Mouse (Mus musculus) embryonic facial prominence, embryonic 13.5 days (tissue): ENCODE results near the gene Fxr1. TPM values are rescaled to one million over a fixed set of nuclear protein-coding genes. Genes with fewer than 3 reads are reported as not detected.
"Not testable (repeated sequence)": the region's sequence is repeated elsewhere in the genome, so short reads cannot be mapped to it uniquely, and the experiment has no call there.

Experiments used
- ATAC-seq: fragments of 200-750 bp; cut with Nextera tagmentation; 2 replicates; pipeline ENCODE4 v1.8.0; 2017; ENCODE audit warnings: low read depth; ENCODE audit not compliant: insufficient number of reproducible peaks, insufficient read depth, low FRiP score, low TSS enrichment
- H3K27ac ChIP-seq: fragments of 300-500 bp; sonication (generic); 2 replicates; pipeline ENCODE4 v1.5.1; 2015; ENCODE audit warnings: moderate library complexity, mild to moderate bottlenecking, inconsistent platforms
- H3K27me3 ChIP-seq: fragments of 300-500 bp; sonication (generic); 2 replicates; pipeline ENCODE4 v1.6.1; 2015; ENCODE audit warnings: mild to moderate bottlenecking, inconsistent platforms
- H3K36me3 ChIP-seq: fragments of 300-500 bp; sonication (generic); 2 replicates; pipeline ENCODE4 v1.6.1; 2015; ENCODE audit warnings: mild to moderate bottlenecking, inconsistent platforms
- H3K4me1 ChIP-seq: fragments of 300-500 bp; sonication (generic); 2 replicates; pipeline ENCODE4 v1.6.1; 2015; ENCODE audit warnings: inconsistent platforms
- H3K4me2 ChIP-seq: fragments of 300-500 bp; sonication (generic); 2 replicates; pipeline ENCODE4 v1.6.1; 2015; ENCODE audit warnings: moderate library complexity, mild to moderate bottlenecking, inconsistent platforms
- H3K4me3 ChIP-seq: fragments of 300-500 bp; sonication (generic); 2 replicates; pipeline ENCODE4 v1.5.1; 2015; ENCODE audit warnings: mild to moderate bottlenecking, inconsistent platforms
- H3K9ac ChIP-seq: fragments of 300-500 bp; sonication (generic); 2 replicates; pipeline ENCODE4 v1.6.1; 2015; ENCODE audit warnings: mild to moderate bottlenecking, inconsistent platforms
- H3K9me3 ChIP-seq: fragments of 300-500 bp; sonication (generic); 2 replicates; pipeline ENCODE4 v1.6.1; 2016; ENCODE audit warnings: inconsistent platforms
- WGBS: fragments of 180-500 bp; shearing (Covaris S2); methylation state at CpG from one replicate; pipeline ENCODE4 v1.1.7; 2015; ENCODE audit warnings: mixed read lengths; 5-methylcytosine and 5-hydroxymethylcytosine counted together
- polyA plus RNA-seq: library from polyadenylated mRNA; unstranded; fragments of >200 nt; fragmentation: Nextera tagmentation; extraction: Ambion mirVana; gene quantifications from 2 replicates; pipeline ENCODE4 v1.2.1, GENCODE M21; 2015

Gene Fxr1
- polyA plus RNA-seq, 1 experiment from 2014 or later, result 61.9 TPM

- H3K36me3 ChIP-seq, result peaks cover 29% of the 10 kb centered on the region
- H3K4me3 ChIP-seq, ATAC-seq, H3K4me2 ChIP-seq, H3K9me3 ChIP-seq, H3K27ac ChIP-seq, H3K4me1 ChIP-seq, H3K9ac ChIP-seq, H3K27me3 ChIP-seq: not testable (repeated sequence)
- 94% methylated on average over 7 of the region's 7 CpGs for WGBS
These were observed 49.2 kb downstream of the Fxr1 start for GRCm38 (mm10) chr3:34068943-34069342.

- Histone ChIP-seq H3K4me2 (no peak overlapping the region), H3K36me3 (peaks cover 34% of the 10 kb centered on the region), H3K4me3 (no peak overlapping the region), H3K27me3 (no peaks in the 10 kb centered on the region), H3K4me1 (no peaks in the 10 kb centered on the region), H3K9ac (no peak overlapping the region), H3K27ac (no peak overlapping the region), H3K9me3 (no peaks in the 10 kb centered on the region)
- 90% methylated on average over 6 of the region's 6 CpGs for WGBS
- no peak for ATAC-seq
These were observed 53.0 kb downstream of the Fxr1 start for GRCm38 (mm10) chr3:34072726-34073125.

- Histone ChIP-seq H3K9me3 (no peaks in the 10 kb centered on the region), H3K4me1 (peaks cover 11% of the 10 kb centered on the region), H3K36me3 (peaks cover 34% of the 10 kb centered on the region), H3K27me3 (no peaks in the 10 kb centered on the region), H3K4me2 (no peak overlapping the region), H3K4me3 (no peak overlapping the region), H3K27ac (no peak overlapping the region), H3K9ac (no peak overlapping the region)
- no peak for ATAC-seq
- WGBS, result 82% methylated on average over 6 of the region's 6 CpGs
These were observed 56.5 kb downstream of the Fxr1 start for GRCm38 (mm10) chr3:34076058-34076759.

- H3K4me2 ChIP-seq, result peak within 1 kb of the TSS; percentile 64
- peaks cover 6% of the 10 kb centered on the region; the same call in 1 of the 2 replicates for H3K36me3 ChIP-seq
- ATAC-seq, result peak; percentile 81
- H3K4me3 ChIP-seq, result peak within 1 kb of the TSS; percentile 81
- no peaks in the 10 kb centered on the region for H3K9me3 ChIP-seq
- H3K27me3 ChIP-seq, result no peaks in the 10 kb centered on the region
- peak within 1 kb of the TSS; percentile 74; the same call in 1 of the 2 replicates for H3K27ac ChIP-seq
- H3K9ac ChIP-seq, result peak within 1 kb of the TSS; percentile 86
- H3K4me1 ChIP-seq, result peaks cover 16% of the 10 kb centered on the region
- WGBS, result 1% methylated on average over 50 of the region's 50 CpGs
These were observed 61.3 kb downstream of the Fxr1 start, which contains the start of gene Dnajc19 for GRCm38 (mm10) chr3:34080900-34081662. Dnajc19 (minus strand) TSS chr3:34081321.

- 80% methylated on average over 3 of the region's 3 CpGs for WGBS
- Histone ChIP-seq H3K4me2 (peak overlapping the region; percentile 64), H3K4me1 (peaks cover 16% of the 10 kb centered on the region), H3K27ac (0 out of 2 replicates have a peak overlapping the region, but pooled peaks have one; percentile 13), H3K9ac (no peak overlapping the region), H3K4me3 (peak overlapping the region; percentile 81), H3K9me3 (no peaks in the 10 kb centered on the region), H3K27me3 (no peaks in the 10 kb centered on the region), H3K36me3 (0 out of 2 replicates have a peak, but pooled peaks cover 2% of the 10 kb centered on the region)
- ATAC-seq, result no peak
These were observed 62.2 kb downstream of the Fxr1 start for GRCm38 (mm10) chr3:34081929-34082328.

- ATAC-seq, result no peak
- WGBS, result 73% methylated on average over 5 of the region's 5 CpGs
- H3K4me2 ChIP-seq, result no peak overlapping the region
These were observed 63.9 kb downstream of the Fxr1 start for GRCm38 (mm10) chr3:34083655-34084054.

GRCm38 (mm10) chr3:34102891-34103290, 83.1 kb downstream of the Fxr1 start:
- Histone ChIP-seq H3K36me3 (no peaks in the 10 kb centered on the region), H3K27ac (no peak overlapping the region), H3K4me3 (no peak overlapping the region), H3K9me3 (no peaks in the 10 kb centered on the region), H3K4me1 (no peaks in the 10 kb centered on the region), H3K4me2 (no peak overlapping the region), H3K9ac (no peak overlapping the region), H3K27me3 (peaks cover 27% of the 10 kb centered on the region; the same call in 1 of the 2 replicates)
- no peak for ATAC-seq
- WGBS, result 73% methylated on average over 2 of the region's 2 CpGs

More at GRCm38 (mm10) chr3:34083655-34084054, 63.9 kb downstream of the Fxr1 start:
- Histone ChIP-seq H3K36me3 (no peaks in the 10 kb centered on the region), H3K9ac (no peak overlapping the region), H3K4me1 (peaks cover 16% of the 10 kb centered on the region), H3K9me3 (no peaks in the 10 kb centered on the region), H3K27ac (no peak overlapping the region), H3K27me3 (no peaks in the 10 kb centered on the region), H3K4me3 (no peak overlapping the region)

- no peaks in the 10 kb centered on the region for H3K4me1 ChIP-seq
- H3K36me3 ChIP-seq, result no peaks in the 10 kb centered on the region
- H3K4me3 ChIP-seq, result no peak overlapping the region
These were observed 84.3 kb downstream of the Fxr1 start for GRCm38 (mm10) chr3:34103902-34104672.

GRCm38 (mm10) chr3:34106421-34106820, 86.7 kb downstream of the Fxr1 start:
- Histone ChIP-seq H3K9me3 (no peaks in the 10 kb centered on the region), H3K4me1 (no peaks in the 10 kb centered on the region), H3K4me2 (no peak overlapping the region), H3K4me3 (no peak overlapping the region), H3K27ac (no peak overlapping the region), H3K27me3 (peaks cover 27% of the 10 kb centered on the region; the same call in 1 of the 2 replicates), H3K9ac (no peak overlapping the region), H3K36me3 (no peaks in the 10 kb centered on the region)
- ATAC-seq, result no peak
- WGBS, result 20% methylated on average over 9 of the region's 9 CpGs

More at GRCm38 (mm10) chr3:34103902-34104672, 84.3 kb downstream of the Fxr1 start:
- no peak overlapping the region for H3K9ac ChIP-seq
- ATAC-seq, result no peak
- H3K27me3 ChIP-seq, result peaks cover 27% of the 10 kb centered on the region; the same call in 1 of the 2 replicates
- 28% methylated on average over 7 of the region's 7 CpGs for WGBS
- no peak overlapping the region for H3K27ac ChIP-seq
- no peak overlapping the region for H3K4me2 ChIP-seq
- no peaks in the 10 kb centered on the region for H3K9me3 ChIP-seq

- H3K4me1 ChIP-seq, result no peaks in the 10 kb centered on the region
- no peak overlapping the region for H3K4me2 ChIP-seq
- no peaks in the 10 kb centered on the region for H3K36me3 ChIP-seq
- H3K9me3 ChIP-seq, result no peaks in the 10 kb centered on the region
- H3K27me3 ChIP-seq, result peaks cover 27% of the 10 kb centered on the region; the same call in 1 of the 2 replicates
- H3K9ac ChIP-seq, result no peak overlapping the region
- no peak overlapping the region for H3K4me3 ChIP-seq
- ATAC-seq, result no peak
- 77% methylated on average over 3 of the region's 3 CpGs for WGBS
- no peak overlapping the region for H3K27ac ChIP-seq
These were observed 87.9 kb downstream of the Fxr1 start for GRCm38 (mm10) chr3:34107631-34108030.
